Mouse (Mus musculus) B cell, adult 67 days (primary cell): ENCODE measurements around the gene Frmd3. TPM values are rescaled to one million over a fixed set of nuclear protein-coding genes. Genes with fewer than 3 reads are reported as not detected.

Experiments used
- total RNA-seq, 2 experiments: library from RNA; stranded (reverse); gene quantifications; 4 replicates each; pipeline ENCODE4 v1.2.4; 2023

Frmd3 gene
- total RNA-seq: not detected

DNA sequence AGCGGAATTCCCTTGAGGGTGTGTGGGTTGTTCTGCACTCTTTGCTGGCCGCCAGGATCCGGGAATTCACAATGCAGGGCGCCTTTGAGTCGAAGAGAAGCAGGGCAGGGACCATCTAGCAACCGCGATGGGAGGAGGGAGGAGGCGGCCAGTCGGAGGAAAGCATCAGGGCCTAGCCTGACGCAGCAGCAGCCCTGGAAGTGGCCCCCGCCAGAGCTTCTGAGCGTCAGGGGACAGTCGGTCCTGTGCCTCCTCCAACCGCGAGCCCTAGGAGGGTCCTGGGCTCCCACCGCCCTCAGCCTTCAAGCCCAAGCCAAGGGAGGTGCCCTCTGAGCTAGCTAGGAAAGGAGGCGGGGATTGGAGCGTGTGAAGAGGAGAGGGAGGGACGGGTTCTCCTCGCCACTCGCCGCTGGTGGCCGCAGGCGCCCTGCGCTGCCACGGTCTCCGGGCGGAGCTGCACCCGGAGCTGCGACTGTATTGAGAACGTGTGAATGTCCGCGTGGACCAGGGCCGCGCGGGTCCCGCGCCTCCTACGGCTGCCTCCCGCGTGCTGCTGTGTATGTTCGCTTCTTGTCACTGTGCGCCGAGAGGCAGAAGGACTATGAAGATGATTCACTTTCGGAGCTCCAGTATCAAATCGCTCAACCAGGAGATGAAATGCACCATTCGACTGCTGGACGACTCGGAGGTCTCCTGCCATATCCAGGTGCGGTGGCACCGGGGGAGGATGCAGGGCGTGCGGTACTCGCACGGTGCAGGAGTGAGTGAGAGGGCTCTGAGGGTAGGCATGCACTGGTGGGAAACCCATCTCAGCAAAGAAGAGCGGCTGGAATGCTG, at the start of gene Frmd3:
TSS of gene Frmd3 (plus strand) at position 232 of the 837 bp plus-strand sequence.

DNA sequence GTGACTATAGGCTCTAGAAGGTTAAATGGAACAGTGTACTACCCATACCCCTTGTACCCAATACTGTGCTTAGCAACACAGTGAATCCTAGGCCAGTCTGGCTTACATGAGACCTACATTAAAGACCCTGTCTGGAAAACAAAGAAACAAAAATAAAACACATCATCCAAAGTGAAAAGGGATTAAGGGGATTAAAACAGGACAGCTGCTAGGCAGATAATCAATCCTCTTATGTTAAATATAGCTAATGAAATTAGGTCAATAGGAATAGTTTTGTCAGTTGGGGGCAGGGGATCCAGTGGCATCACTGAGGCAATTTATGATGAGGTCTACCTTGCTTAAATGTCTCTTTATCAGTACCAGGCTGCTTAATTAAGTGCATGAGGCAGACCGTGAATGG, 228.9 kb downstream of the Frmd3 start, which contains the start of gene Kdm4c:
TSS of gene Kdm4c (plus strand) at position 322 of the 400 bp plus-strand sequence.

Other genes with a start within 250 kb of the Frmd3 start
- gene Rasef, start 222.4 kb upstream of the Frmd3 start, total RNA-seq: not detected
- gene Gm11758, start 137.2 kb upstream of the Frmd3 start, total RNA-seq: not detected
- gene Gm11757, start 122.3 kb upstream of the Frmd3 start, total RNA-seq: not detected
- not detected for gene Gm13871, start 107.5 kb upstream of the Frmd3 start, total RNA-seq
- not detected for gene Gm11756, start 92.7 kb upstream of the Frmd3 start, total RNA-seq
- not detected for gene 2310002L09Rik, start 62.6 kb upstream of the Frmd3 start, total RNA-seq
- 10 to 100 TPM; 47.7 to 52.4 TPM for gene Kdm4c, start 229.1 kb downstream of the Frmd3 start, total RNA-seq